Mouse (Mus musculus) lung, embryonic 14.5 days (tissue): ENCODE results near the gene Tlr5. TPM values are rescaled to one million over a fixed set of nuclear protein-coding genes. Genes with fewer than 3 reads are reported as not detected.

Experiments
- ATAC-seq: fragments of 200-750 bp; cut with Nextera tagmentation; 2 replicates; pipeline ENCODE4 v1.8.0; 2017; ENCODE audit warnings: mild to moderate bottlenecking, moderate TSS enrichment, moderate library complexity; ENCODE audit not compliant: insufficient read depth
- DNase-seq: peaks from one replicate; pipeline ENCODE4 v3.0.0-alpha.2; 2015
- H3K27ac ChIP-seq: fragments of 300-500 bp; sonication (generic); 2 replicates; pipeline ENCODE4 v1.5.1; 2014; ENCODE audit warnings: low read depth, mild to moderate bottlenecking, moderate library complexity
- H3K27me3 ChIP-seq: fragments of 300-500 bp; sonication (generic); 2 replicates; pipeline ENCODE4 v1.6.1; 2014; ENCODE audit warnings: low read length, control low read depth; ENCODE audit not compliant: insufficient read depth
- H3K36me3 ChIP-seq: fragments of 300-500 bp; sonication (generic); 2 replicates; pipeline ENCODE4 v1.6.1; 2014; ENCODE audit warnings: control low read depth; ENCODE audit not compliant: insufficient read depth
- H3K4me1 ChIP-seq: fragments of 300-500 bp; sonication (generic); 2 replicates; pipeline ENCODE4 v1.6.1; 2014; ENCODE audit warnings: antibody characterized with exemption, control low read depth; ENCODE audit not compliant: insufficient read depth
- H3K4me2 ChIP-seq: fragments of 300-500 bp; sonication (generic); 2 replicates; pipeline ENCODE4 v1.6.1; 2014; ENCODE audit warnings: mild to moderate bottlenecking
- H3K4me3 ChIP-seq: fragments of 300-500 bp; sonication (generic); 2 replicates; pipeline ENCODE4 v1.5.1; 2014; ENCODE audit warnings: low read depth, low read length
- H3K9ac ChIP-seq: fragments of 300-500 bp; sonication (generic); 2 replicates; pipeline ENCODE4 v1.6.1; 2014
- H3K9me3 ChIP-seq: fragments of 300-500 bp; sonication (generic); 2 replicates; pipeline ENCODE4 v1.6.1; 2016; ENCODE audit warnings: low read depth, low read length, control low read depth
- CTCF ChIP-seq: IDR thresholded peaks from 2 replicates; pipeline ENCODE4 v1.5.1; 2016; ENCODE audit warnings: antibody characterized with exemption, low read depth
- WGBS: fragments of 180-500 bp; shearing (Covaris S2); extraction: QIAGEN DNeasy Blood & Tissue Kit; methylation state at CpG from one replicate; pipeline ENCODE4 v1.1.7; 2014; 5-methylcytosine and 5-hydroxymethylcytosine counted together
- polyA plus RNA-seq: library from polyadenylated mRNA; unstranded; fragments of >200 nt; fragmentation: Nextera tagmentation; extraction: Ambion mirVana; gene quantifications from 2 replicates; pipeline ENCODE4 v1.2.1, GENCODE M21; 2014

Tlr5 gene
- polyA plus RNA-seq, 1 experiment from 2014 or later: 1.2 TPM

GRCm38 (mm10) chr1:182974826-182975225 is 20.2 kb downstream of the Tlr5 start:
- DNase-seq: no peak
- WGBS: 76% methylated on average over 14 of the region's 14 CpGs
- no peaks in the 10 kb centered on the region for H3K36me3 ChIP-seq
- H3K4me1 ChIP-seq: no peaks in the 10 kb centered on the region
- H3K27ac ChIP-seq: no peak overlapping the region
- H3K4me2 ChIP-seq: no peak overlapping the region
- no peaks in the 10 kb centered on the region for H3K27me3 ChIP-seq
- no peak for ATAC-seq
- peak; percentile 25 for TF ChIP-seq CTCF
- H3K9ac ChIP-seq: no peak overlapping the region
- H3K4me3 ChIP-seq: no peak overlapping the region
- no peaks in the 10 kb centered on the region for H3K9me3 ChIP-seq

- Histone ChIP-seq H3K4me1 (0 out of 2 replicates have a peak, but pooled peaks cover 6% of the 10 kb centered on the region), H3K27me3 (0 out of 2 replicates have a peak, but pooled peaks cover 6% of the 10 kb centered on the region), H3K9me3 (no peaks in the 10 kb centered on the region), H3K4me2 (no peak overlapping the region), H3K9ac (no peak overlapping the region), H3K27ac (no peak overlapping the region), H3K36me3 (no peaks in the 10 kb centered on the region), H3K4me3 (no peak overlapping the region)
- ATAC-seq: no peak
- no peak for TF ChIP-seq CTCF
- 69% methylated on average over 6 of the region's 6 CpGs for WGBS
- no peak for DNase-seq
These were observed 26.1 kb downstream of the Tlr5 start for GRCm38 (mm10) chr1:182980702-182981101.

GRCm38 (mm10) chr1:182982995-182983394 is 28.4 kb downstream of the Tlr5 start:
- Histone ChIP-seq H3K27me3 (0 out of 2 replicates have a peak, but pooled peaks cover 6% of the 10 kb centered on the region), H3K4me2 (peak overlapping the region; percentile 66), H3K4me3 (peak overlapping the region; percentile 31), H3K9me3 (no peaks in the 10 kb centered on the region), H3K36me3 (no peaks in the 10 kb centered on the region), H3K9ac (peak overlapping the region; percentile 55), H3K4me1 (0 out of 2 replicates have a peak, but pooled peaks cover 6% of the 10 kb centered on the region), H3K27ac (peak overlapping the region; percentile 36; the same call in 1 of the 2 replicates)
- DNase-seq: peak; percentile 96
- WGBS: under 1% methylated on average over 13 of the region's 15 CpGs
- peak; percentile 75 for TF ChIP-seq CTCF
- peak; percentile 92 for ATAC-seq

- ATAC-seq (peak; percentile 40; the same call in 1 of the 2 replicates), DNase-seq (peak; percentile 30)
- Histone ChIP-seq H3K4me3 (peak overlapping the region; percentile 31), H3K4me1 (0 out of 2 replicates have a peak, but pooled peaks cover 8% of the 10 kb centered on the region), H3K27me3 (0 out of 2 replicates have a peak, but pooled peaks cover 6% of the 10 kb centered on the region), H3K36me3 (no peaks in the 10 kb centered on the region), H3K27ac (peak overlapping the region; percentile 36; the same call in 1 of the 2 replicates), H3K4me2 (peak overlapping the region; percentile 66), H3K9ac (peak overlapping the region; percentile 55), H3K9me3 (no peaks in the 10 kb centered on the region)
- no peak for TF ChIP-seq CTCF
- WGBS: 34% methylated on average over 14 of the region's 14 CpGs
These were observed 29.0 kb downstream of the Tlr5 start for GRCm38 (mm10) chr1:182983496-182984127.

GRCm38 (mm10) chr1:182986243-182986642 is 31.7 kb downstream of the Tlr5 start:
- Histone ChIP-seq H3K36me3 (no peaks in the 10 kb centered on the region), H3K4me2 (0 out of 2 replicates have a peak overlapping the region, but pooled peaks have one; percentile 1), H3K9me3 (no peaks in the 10 kb centered on the region), H3K27ac (no peak overlapping the region; the same call in 1 of the 2 replicates), H3K27me3 (0 out of 2 replicates have a peak, but pooled peaks cover 3% of the 10 kb centered on the region), H3K4me3 (no peak overlapping the region), H3K4me1 (0 out of 2 replicates have a peak, but pooled peaks cover 8% of the 10 kb centered on the region), H3K9ac (no peak overlapping the region)
- 24% methylated on average over 13 of the region's 13 CpGs for WGBS
- no peak for TF ChIP-seq CTCF
- ATAC-seq (no peak), DNase-seq (peak; percentile 63)

GRCm38 (mm10) chr1:182986750-182987149 is 32.2 kb downstream of the Tlr5 start:
- DNase-seq: peak; percentile 44
- peak overlapping the region; percentile 56; the same call in 1 of the 2 replicates for H3K27ac ChIP-seq
- 0 out of 2 replicates have a peak overlapping the region, but pooled peaks have one; percentile 1 for H3K4me2 ChIP-seq
- H3K9ac ChIP-seq: no peak overlapping the region
- TF ChIP-seq CTCF: no peak
- no peak for ATAC-seq
- no peak overlapping the region for H3K4me3 ChIP-seq
- no peaks in the 10 kb centered on the region for H3K9me3 ChIP-seq
- H3K36me3 ChIP-seq: no peaks in the 10 kb centered on the region
- H3K4me1 ChIP-seq: 0 out of 2 replicates have a peak, but pooled peaks cover 8% of the 10 kb centered on the region
- 0 out of 2 replicates have a peak, but pooled peaks cover 3% of the 10 kb centered on the region for H3K27me3 ChIP-seq
- WGBS: 62% methylated on average over 11 of the region's 11 CpGs

- Histone ChIP-seq H3K4me3 (no peak overlapping the region), H3K4me2 (no peak overlapping the region), H3K27me3 (0 out of 2 replicates have a peak, but pooled peaks cover 3% of the 10 kb centered on the region), H3K9me3 (no peaks in the 10 kb centered on the region), H3K9ac (no peak overlapping the region), H3K36me3 (no peaks in the 10 kb centered on the region), H3K27ac (no peak overlapping the region), H3K4me1 (0 out of 2 replicates have a peak, but pooled peaks cover 8% of the 10 kb centered on the region)
- 62% methylated on average over 13 of the region's 13 CpGs for WGBS
- DNase-seq (peak; percentile 66), ATAC-seq (no peak)
- TF ChIP-seq CTCF: no peak
These were observed 33.2 kb downstream of the Tlr5 start for GRCm38 (mm10) chr1:182987801-182988200.
